Mouse (Mus musculus): ENCODE data around the gene Rtn4rl1.
"Not testable (repeated sequence)": the region's sequence is repeated elsewhere in the genome, so short reads cannot be mapped to it uniquely, and the experiment has no call there.

The Rtn4rl1 gene

GRCm38 (mm10) chr11:75165441-75166192 lies 28.0 kb upstream of the Rtn4rl1 start:
- peak; percentile 88 to 89 for DNase-seq

- peak; percentile 53 to 69 for DNase-seq
Measured at GRCm38 (mm10) chr11:75166193-75166842, 27.3 kb upstream of the Rtn4rl1 start.

- peak; percentile 58 to 71 for DNase-seq
Measured at GRCm38 (mm10) chr11:75166861-75167642, 26.5 kb upstream of the Rtn4rl1 start.

DNA sequence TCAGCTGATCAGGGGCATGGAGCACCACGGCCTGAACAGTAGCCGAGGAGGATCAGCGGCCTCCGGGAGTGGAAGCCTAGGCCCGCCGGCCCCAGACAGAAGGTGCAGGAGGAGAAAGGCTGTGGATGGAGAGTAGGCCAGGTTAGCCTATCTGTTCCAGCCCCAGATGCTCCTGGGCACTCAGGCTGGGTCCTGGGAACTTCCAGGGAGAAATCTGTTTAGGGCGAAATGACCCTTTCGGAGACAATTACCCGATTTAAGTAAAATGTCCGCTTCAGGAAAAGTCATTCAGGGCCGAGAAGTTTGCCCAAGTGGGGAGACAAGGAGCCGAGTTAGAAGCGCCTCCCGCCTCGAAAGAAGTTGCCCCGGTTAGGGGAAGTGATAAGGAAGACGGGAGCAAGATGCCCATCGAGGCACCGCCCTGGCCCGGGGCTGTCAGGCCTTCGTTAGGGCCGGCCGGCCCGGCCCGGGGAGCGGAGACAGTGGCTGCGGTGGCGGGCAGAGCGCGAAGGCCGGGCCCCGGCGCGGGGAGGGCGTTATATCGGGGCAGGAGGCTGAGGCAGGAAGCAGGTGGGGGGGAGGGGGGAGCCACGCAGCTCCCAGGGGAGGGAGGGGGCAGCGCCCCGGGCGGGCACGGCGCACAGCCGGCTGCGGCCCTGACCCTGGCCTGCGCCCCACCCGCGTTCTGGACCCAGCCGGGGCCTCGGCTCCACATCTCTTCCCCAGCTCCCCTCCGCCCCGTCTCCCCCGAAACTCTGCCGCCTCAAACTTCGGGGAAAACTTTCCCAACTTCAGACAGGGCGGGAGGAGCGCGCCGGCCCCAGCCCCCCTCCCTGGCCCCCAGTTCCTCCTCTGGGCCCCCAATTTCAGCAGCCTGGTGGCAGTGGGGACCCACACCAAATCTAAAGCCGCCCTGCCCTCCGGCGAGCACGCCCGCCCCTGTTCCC lies 25.7 kb upstream of the Rtn4rl1 start:
- peak; percentile 70 to 76 for DNase-seq

DNA sequence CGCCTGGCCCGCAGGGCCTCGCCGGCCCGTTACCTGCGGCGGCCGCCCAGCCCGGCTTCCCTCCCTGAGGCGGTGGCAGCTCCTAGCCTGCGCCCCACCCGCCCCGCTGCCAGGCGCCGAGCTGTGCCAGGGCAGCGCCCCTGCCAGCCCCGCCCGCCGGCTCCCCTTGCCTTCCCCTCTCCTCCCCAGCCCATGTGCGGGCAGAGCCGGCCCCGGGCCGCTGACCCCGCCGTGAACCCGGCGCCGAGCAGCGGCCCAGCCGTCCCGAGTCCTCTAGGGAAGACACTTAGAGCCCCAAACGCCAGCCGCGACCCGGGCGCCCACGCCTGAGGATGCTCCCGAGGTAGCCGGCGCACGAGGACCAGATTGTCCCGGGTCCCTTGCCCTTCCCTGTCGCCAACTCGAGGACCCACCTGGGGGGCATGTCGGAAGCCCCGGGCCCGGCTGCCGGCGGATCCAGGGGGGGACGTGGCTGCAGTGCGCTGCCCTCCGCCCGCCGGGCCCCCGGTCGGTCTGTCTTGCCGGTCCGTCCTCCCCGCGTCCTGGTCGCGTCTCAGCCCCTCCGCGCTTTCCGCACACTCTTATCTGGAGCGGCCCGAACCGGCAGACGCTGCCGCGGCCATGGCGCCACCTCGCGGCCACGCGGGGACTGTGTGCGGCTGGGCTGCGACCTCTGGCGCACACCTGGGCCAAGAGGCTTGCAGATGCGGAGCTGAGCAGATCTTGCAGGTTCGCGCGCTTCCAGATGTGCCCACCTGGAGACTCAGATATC lies 24.8 kb upstream of the Rtn4rl1 start:
- peak; percentile 91 to 94 for DNase-seq

DNA sequence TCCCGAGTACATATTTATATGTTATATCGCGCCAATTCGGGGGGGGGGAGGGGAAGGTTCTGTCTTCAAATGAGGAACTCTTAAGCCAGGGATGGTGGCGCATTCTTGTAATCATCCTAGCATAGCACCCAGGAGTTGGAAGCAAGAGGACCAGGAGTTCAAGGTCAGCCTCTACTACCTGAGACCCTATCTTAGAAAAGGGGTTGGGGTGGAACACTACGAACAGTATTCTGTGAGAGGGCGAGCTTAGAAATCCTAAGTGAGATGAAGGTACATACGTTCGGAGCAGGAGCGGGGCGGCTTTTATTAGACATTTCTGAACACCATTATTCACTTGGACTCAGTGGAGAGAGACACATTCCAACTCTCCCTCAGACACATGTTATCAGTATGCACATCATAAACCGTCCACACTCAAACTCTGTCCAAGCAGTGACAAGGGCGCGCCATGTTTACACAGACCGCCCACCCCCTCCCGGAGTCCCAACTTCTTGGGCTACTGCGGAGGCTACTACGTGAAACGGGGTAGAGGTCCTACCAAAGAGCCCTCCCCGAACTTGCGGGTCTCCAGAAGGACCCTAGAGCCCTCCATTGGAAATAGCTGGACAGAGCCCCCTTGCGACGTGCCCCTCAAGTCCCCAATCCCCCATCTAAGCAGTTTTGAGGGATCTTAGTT lies 24.0 kb upstream of the Rtn4rl1 start, which contains the start of gene Hic1:
Hic1 (minus strand) TSS at position 115 of the 676 bp plus-strand sequence.
- DNase-seq: peak; percentile 51 to 67

DNA sequence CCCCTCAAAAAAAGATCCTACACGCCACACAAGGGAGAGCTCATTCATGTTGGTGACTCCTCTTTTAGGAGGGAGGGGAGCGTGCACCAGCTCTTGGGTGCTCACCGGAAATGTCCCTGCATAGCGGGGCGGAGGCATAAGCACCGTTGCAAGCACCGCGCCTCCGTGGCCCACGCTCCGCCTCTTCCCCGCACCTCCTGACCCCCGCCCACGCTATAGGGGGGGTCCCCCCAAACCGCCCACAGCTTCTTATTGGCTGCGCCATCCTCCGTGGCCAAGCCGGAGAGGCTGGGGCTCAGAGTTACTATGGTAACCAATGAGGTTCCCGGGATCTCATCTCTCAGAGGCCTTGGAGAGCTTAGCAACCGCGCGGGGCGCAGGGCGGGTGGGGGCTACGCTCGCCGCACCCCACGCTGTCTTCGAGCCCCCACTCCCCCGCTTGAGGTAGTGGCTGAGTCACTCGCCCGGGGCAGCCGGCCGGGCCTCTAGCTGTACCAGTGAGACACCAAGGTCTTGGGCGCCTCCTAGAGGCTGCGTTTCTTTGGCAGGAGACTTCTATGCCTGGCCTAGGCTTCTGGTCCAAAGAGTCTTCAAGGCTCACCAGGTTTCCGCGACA lies 23.3 kb upstream of the Rtn4rl1 start:
- DNase-seq: peak; percentile 97

- DNase-seq: peak; percentile 14 to 27
Measured at GRCm38 (mm10) chr11:75171186-75171865, 22.3 kb upstream of the Rtn4rl1 start.

DNA sequence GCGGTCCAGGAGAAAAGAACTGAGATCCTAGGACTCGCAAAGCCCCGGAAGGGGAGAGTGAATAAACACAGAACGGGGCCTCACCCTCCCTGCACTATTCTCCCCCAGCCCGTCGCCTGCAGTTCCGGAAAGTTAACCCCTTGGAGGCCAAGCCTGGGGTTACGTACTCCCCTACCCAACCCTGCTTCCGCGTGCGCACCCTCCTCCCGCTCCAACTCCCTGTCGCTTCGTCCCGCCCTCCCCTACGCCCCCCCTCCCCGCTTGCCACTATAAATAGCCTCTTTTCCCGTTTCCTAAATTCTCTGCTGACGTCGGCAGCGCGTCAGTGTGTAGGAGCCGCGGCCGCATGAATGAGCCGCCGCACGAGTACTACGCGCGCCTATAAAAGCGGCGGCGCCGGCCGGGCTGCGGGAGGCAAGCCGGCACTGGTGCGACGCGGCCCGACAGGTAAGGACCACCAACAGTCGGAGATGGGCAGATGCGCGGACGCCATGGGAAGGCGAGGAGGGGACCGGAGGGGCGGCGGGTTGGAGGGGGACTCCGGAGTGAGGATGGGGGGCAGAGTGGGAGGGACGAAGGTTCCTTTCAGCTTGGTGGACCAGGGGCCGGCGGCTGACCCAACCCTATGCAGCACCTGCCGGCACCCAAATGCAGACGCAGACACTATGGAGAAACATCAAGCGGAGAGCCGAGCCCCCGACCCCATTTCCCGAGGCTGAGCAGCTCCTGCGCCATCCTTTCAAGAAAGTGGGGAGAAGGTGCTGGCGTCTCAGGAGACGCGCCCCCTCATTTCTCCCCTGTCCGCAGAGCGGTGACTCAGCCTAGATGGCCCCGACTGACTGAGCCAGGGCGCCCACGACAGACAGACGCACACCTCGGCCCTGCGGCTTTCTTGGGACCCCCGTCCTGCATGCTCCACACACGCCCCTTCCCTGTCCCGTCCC lies 21.2 kb upstream of the Rtn4rl1 start:
- DNase-seq: peak; percentile 49 to 62

- DNase-seq: peak; percentile 93 to 95
Measured at GRCm38 (mm10) chr11:75173095-75173798, 20.3 kb upstream of the Rtn4rl1 start.

GRCm38 (mm10) chr11:75173799-75174165 lies 19.8 kb upstream of the Rtn4rl1 start:
- peak in 1 of 2 experiments; percentile 3 for DNase-seq

- DNase-seq: not testable (repeated sequence)
Measured at GRCm38 (mm10) chr11:75174574-75174973, 19.0 kb upstream of the Rtn4rl1 start.

DNA sequence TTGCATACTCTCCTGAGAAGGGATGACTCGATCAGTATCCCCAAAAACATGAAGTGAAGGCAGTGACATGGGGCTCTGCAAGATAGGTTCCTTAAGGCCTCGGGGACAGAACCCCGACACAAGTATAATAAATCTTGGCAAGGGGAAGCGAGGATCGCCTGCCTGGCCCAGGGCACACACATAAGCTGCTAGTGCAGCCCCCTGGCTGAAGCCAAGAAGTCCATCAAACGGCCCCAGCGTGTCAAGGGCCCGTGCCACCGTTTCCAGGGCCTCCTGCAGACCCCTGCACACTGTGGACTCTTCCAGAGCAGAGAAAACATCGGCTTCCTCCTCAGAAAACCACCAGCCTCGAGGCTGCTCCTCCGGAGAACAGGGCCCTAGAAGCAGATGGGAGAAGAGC lies 15.6 kb upstream of the Rtn4rl1 start:
- DNase-seq: no peak

DNA sequence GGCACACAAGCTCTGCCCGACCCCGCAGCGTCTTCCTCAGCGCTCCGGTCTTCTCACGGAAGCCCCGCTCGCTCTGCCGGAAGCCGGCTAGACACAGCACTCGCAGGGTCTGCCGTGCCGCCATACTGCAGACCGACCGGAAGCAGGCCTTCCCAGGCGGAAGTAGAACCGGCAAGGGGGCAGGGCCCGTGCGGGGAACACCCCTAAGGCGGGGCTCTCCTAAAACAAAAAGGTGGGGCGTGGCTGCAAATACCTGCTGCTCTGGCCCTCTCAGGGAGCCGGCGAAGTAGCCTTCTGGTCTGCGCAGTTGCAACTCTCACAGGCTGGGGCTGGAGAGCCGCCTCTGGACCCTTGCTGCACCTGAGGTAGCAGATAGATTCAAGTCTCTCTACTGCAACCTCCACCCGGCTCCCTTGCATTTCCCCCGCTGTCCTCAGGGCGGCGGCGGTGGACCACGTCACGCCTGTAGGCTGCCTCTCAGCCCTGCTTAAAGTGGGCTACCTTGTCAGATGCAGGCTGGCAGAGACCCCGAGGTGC lies 14.8 kb upstream of the Rtn4rl1 start, which contains the start of gene Ovca2:
Ovca2 (minus strand) TSS at position 164 of the 537 bp plus-strand sequence.
- DNase-seq: peak; percentile 92 to 95

DNA sequence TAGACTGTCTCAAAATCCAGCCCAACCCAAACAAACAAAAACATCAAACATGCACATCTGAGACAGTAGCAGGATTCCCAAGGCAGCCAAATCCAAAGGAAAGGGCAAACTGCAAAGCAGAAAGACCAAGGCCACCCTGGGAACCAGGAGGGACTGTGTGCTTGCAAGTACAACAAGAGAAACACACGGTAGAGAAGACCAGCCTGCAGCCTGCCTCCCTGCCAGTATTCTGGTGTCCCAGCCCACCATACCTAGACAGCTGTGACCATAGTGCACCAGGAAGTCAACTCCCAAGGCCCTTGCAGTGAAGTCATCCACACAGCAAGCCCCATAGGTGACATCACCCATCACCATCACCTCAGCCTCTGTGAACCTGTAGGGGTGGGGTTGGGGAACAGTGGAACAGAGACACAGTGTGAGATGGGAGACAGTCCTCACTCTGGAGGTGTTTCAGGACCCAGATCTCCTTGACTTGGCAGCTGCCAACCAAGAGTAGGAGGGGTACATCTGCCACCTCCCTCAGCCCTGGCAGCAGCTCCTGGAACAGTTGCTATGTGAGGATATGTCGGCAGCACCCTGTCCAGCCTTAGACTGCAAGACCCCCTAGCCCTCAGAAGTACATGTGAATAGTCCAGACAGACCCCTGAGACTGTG lies 9.5 kb upstream of the Rtn4rl1 start:
- DNase-seq: no peak

- DNase-seq: no peak
Measured at GRCm38 (mm10) chr11:75184573-75184972, 9.0 kb upstream of the Rtn4rl1 start.

DNA sequence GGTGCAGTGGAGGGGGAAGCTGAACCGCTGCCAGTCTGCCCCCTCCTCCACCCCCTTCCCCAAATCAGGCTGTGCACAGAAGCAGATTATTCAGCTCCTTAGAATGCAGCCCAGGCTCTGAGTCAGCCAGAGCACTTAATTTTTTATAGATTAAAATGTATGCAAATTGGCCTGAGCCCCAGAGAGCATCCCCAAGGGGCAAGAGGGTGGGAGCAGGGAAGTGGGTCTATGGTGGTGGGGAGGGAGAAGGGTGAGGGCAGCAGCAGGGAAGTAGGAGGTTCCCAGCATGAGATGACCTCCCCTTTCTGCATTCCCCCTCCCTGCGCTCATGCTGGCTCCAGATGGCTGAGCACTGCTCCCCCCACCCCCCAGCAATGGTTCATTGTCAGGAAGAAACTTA lies 8.6 kb upstream of the Rtn4rl1 start:
- no peak for DNase-seq

All from kidney, postnatal 4 days (tissue).